Mouse (Mus musculus) spleen, adult 2 months (tissue): ENCODE data around the gene Rubcn.

Experiments used
- CTCF ChIP-seq: fragments of 200-500 bp; IDR thresholded peaks from 2 replicates; pipeline ENCODE4 v1.5.1; 2011; ENCODE audit warnings: mild to moderate bottlenecking, inconsistent platforms; ENCODE audit not compliant: insufficient read depth, insufficient read length, insufficient replicate concordance; ENCODE audit errors: extremely low read depth
- POLR2A ChIP-seq: fragments of 200-500 bp; IDR thresholded peaks from 2 replicates; pipeline ENCODE4 v1.6.1; 2011; ENCODE audit warnings: low read depth, low read length, inconsistent platforms

DNA sequence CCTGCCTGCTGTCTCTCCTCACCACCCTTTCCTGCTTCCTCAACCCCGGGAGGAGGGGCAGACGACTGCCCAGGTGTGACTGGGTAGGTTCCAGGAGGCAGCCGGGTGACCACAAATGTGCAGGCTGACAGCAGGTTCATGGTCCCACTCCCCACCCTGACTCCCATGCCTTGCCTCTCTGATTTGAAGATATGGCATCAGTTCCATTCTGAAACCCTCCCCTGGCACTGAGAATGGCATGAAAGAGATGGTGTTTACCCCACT, 80.2 kb downstream of the Rubcn start, which contains the start of gene Muc20:
- no peak for TF ChIP-seq POLR2A
- no peak for TF ChIP-seq CTCF
